Mouse (Mus musculus) retina, postnatal 1 day (tissue): ENCODE measurements around the gene Cdca7l.
A peak's percentile ranks its signal among the peaks of the same experiment; 100 is the strongest.
"Not testable (repeated sequence)": the region's sequence is repeated elsewhere in the genome, so short reads cannot be mapped to it uniquely, and the experiment has no call there.

Experiments
- DNase-seq: peaks from one replicate; pipeline ENCODE4 v3.0.0-alpha.2; 2012

The Cdca7l gene

DNA sequence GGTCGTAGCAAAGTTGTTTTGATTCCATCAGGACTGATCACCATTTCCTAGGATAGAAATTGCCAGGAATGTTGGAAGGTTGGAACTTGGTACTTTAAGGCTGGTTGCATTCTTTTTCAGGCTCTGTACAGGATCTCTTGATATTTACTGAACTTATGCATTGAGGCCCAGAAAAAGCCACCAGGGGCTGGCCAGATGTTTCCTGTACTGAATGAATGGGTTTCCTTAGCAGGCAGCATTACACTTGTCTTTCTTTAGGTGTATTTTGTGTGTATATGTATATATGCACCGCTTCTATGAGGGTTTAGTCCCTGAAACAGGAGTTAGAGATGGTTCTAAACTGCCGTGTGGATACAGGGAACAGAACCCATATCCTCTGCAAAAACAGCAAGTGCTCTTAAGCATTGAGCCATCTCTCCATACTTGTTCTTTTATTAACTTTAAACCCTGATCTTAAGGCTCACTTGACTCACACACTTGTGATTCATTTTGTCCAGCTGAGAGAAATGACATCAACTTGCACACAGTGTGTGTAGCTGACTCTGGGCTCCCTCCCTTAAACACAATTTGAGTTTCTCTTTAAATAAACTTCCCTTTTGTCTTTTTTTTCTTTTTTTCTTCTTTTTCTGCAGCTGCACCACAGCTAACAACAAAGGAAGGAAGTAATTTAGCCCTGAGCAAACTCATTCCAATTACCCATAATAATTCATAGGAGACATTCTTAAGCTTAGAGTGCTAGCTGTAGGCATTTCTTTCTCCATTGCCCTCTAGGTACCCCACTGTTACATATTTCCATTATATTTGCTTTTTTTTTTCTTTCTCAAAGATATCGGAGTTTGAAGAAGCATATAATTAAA, 63.8 kb downstream of the Cdca7l start:
- no peak for DNase-seq

DNA sequence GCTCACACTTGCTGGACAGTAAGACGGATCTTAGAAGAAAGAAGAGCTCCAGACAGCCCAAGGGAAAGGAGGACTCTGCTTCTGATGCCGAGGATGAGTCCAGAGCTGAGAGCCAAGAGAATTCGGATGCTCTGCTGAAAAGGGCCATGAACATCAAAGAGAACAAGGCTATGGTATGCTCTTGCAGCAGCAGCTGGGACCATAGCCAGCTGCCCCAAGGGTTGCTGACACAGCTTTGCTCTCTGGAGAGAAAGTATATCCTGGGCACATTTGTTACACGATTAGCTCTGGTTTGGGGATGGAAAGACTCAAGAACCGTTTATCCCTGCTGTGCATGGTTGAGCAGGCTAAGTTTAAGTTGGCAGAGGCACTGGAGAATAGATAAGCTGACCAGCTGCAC, 68.2 kb downstream of the Cdca7l start:
- no peak for DNase-seq

DNA sequence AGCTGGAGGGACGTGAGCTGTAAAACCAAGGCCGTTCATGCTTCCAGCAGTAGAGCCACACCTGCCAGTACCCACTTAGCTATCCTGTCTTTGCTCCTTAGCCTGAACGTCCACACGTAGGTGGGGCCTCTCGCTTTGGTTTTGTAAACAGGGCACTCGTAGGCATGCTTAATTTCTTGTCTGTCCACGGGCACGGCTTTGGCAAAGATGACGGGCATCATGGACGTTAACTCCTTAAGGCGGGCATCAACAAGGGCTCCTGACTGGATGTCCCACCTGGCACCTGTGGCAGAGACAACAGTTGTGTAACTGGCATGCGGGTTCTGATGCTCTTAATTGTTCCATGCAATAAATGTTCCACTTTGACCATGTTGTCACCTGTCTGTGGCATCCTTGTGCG, 74.3 kb downstream of the Cdca7l start:
- no peak for DNase-seq

DNA sequence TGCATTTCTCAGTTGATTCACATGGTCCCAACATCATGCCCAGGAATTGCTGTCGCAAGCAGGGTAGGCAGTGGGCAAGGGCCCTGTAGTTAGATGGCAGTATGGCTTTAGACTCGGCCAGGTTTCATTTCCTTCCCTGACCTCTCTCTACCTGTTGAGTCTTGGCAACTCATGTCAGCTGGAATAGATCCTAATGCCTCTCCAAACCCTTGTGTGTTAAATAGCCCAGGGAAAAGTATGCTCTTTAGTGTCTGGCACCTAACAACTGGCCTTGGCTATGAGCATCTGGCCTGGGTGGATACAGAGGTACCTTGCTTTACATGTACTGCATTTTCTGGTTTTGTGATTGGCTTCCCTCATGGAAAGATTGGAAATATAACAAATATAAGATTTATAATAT, 80.5 kb downstream of the Cdca7l start:
- no peak for DNase-seq

DNA sequence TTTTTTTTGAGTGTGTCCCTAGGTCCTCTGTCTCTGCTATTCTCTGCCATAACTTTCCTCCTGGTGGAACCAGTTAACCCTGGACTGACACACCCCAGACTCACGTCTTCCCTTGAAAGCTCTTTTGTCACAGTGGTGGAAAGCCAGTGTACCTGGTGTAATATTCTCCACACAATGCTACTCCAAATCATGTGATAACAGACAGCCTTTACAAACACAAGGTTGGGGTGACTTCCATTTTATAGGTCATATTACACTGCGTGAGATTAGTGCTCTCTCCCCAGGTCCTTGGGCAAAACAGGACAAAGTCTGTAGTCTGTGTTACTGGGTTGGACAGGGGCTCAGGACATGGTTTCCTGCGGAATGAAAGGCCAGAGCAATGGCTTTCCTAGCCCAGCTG, 83.3 kb downstream of the Cdca7l start:
- DNase-seq, result no peak

DNA sequence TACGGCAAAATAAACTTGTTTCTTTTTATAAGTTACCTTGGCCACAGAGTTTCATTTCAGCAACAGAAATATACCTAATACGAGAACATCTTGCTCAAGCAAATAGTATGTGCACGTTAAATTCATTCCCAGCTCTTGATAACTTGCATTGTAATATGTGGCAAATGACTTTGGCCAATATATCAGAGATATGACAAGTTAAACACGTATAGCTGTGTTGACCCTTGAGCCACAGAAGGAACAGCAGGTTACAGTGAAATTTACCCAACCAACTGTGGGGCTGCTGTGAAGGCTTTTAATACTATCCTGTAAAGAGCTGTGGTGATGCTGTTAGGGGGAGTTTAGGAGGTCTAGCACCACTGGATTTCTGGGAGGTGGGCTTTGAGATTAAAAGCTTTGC, 96.7 kb downstream of the Cdca7l start:
- DNase-seq, result not testable (repeated sequence)

DNA sequence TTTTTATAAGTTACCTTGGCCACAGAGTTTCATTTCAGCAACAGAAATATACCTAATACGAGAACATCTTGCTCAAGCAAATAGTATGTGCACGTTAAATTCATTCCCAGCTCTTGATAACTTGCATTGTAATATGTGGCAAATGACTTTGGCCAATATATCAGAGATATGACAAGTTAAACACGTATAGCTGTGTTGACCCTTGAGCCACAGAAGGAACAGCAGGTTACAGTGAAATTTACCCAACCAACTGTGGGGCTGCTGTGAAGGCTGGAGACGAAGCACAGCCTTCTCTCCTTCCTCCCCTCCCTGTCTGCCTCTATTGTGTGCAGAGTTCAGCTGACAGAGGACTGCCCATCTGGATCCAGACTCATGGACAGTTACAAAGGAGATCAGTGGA, 97.3 kb downstream of the Cdca7l start:
- DNase-seq, result not testable (repeated sequence)

DNA sequence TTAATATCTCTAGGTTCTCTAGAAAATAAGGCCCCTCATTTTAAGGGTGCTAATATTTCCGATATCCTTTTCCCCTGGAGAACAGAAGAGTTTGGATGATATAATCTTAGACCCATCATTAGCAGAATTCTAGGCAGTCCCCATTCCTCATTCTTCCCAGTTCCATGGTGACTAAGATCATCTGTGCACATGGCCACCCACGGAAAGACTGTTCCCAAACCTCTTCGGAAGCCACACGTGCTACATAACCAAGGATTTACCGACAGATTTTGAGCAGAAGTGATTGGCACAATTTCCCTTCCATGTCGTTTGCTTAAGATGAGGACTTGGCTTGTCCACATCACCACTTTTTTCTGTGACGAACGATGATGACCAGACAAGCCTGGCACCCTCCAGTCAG, 99.6 kb downstream of the Cdca7l start:
- no peak for DNase-seq

DNA sequence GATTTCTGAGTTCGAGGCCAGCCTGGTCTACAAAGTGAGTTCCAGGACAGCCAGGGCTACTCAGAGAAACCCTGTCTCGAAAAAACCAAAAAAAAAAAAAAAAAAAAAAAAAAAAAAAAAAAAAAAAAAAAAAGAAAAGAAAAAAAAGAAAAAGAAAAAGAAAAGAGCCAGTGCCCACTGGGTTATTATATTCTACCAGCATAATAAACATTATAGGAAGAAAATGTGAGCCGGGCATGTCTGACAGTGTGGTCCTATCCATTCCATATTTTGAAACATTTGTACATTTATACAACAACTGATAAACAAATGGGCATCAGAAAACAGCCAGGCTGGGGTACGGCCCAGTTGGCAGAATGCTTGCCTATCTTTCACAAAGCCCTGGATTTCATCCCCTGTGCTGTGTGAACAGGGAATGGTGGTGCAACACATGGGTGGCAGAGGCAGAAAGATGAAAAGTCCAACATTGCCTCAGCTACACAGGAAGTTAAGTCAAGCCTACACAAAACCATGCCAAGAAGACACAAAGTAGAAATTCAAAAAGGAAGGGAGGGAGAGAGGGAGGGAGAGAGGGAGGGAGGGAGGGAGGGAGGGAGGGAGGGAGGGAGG, 101.2 kb downstream of the Cdca7l start:
- DNase-seq, result not testable (repeated sequence)

DNA sequence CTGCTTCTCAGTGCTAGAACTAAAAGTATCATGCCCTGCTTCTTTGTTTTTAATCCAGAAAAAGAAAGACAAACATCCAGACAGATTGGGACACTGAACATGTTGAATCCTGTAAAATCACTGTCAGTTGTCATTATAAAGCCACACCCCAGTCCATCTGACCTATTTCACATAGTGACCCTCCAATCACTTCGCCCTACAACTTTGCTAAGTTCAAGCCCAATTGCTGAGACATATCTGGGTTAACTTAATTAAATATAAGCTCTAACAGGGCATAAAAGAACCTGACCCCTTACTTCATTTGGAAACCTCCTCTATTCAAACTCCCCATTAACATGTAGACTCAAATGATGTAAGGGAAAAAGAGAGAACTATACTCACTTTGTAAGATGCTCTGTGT, 107.3 kb downstream of the Cdca7l start:
- peak; percentile 60 for DNase-seq

DNA sequence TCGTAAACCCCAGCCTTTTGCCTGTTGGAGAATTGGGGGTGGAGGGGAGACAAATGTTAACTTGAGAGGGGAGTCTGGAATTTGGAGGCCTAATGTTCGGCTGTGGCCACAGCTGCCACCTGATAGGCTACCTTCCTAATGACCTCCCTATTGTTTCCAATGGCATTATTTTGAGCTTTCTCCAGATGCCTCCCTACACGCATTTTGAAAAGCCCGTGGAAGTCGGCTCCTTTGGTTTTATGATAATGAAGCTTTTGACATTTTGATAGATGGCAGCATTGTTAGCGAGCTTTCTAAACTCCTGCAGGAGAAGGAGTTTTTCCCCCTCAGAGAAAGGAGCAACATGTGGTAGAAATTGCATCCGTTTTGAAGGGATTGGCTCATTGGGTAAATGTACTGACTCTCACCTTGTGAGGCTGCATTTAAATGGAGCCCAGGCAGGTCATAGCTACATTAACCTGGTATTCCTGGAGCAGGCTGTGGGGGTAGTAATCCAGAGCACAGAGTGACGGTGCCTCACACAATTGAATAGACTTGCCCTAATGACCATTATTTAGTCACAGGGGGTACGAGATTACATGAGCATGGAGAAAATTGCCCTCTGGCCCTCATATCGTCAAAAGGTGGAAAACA, 110.6 kb downstream of the Cdca7l start:
- DNase-seq, result peak; percentile 38

DNA sequence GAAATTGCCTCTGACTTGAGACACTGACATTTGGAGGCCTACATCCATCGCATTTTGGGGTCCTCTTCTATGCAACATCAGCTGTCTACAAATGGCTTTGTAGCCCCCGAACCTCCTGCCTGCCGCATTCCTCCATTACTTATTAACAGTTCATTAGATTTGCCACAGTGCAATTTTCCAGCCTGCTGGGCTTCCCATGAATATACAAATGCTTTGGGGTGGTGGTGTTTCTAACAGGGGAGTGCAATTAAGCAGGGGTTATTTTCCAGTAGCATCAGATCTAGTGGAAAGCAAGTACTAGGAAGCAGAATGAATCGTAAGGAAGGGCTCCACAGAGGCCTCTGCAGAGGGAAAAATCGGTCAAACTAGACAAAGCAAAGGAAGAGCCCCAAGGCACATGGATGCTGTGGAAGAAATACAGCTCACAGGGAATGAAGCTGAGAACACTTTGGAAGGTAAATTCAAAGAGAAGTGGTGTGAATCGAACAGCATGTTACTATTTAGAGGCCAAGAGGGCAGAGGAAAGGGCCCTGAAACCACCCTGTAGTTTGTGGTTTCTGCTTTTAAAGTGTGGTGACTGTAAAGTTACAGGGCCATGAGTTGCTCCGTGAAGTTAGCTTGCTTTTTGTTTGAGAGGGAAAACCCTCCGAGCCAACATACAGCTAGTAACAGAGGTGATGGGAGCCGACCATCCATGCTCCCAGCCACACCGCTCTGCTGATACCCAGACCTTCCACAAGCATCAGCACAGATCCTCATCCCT, 111.9 kb downstream of the Cdca7l start:
- DNase-seq, result peak; percentile 81
